Mouse (Mus musculus): Measurements from ENCODE around the gene Ddx23. TPM values are rescaled to one million over a fixed set of nuclear protein-coding genes. Genes with fewer than 3 reads are reported as not detected.
A peak's percentile ranks its signal among the peaks of the same experiment; 100 is the strongest.

The Ddx23 gene
- 10 to 100 TPM; 87.5 to 92.0 TPM for total RNA-seq (2021)

DNA sequence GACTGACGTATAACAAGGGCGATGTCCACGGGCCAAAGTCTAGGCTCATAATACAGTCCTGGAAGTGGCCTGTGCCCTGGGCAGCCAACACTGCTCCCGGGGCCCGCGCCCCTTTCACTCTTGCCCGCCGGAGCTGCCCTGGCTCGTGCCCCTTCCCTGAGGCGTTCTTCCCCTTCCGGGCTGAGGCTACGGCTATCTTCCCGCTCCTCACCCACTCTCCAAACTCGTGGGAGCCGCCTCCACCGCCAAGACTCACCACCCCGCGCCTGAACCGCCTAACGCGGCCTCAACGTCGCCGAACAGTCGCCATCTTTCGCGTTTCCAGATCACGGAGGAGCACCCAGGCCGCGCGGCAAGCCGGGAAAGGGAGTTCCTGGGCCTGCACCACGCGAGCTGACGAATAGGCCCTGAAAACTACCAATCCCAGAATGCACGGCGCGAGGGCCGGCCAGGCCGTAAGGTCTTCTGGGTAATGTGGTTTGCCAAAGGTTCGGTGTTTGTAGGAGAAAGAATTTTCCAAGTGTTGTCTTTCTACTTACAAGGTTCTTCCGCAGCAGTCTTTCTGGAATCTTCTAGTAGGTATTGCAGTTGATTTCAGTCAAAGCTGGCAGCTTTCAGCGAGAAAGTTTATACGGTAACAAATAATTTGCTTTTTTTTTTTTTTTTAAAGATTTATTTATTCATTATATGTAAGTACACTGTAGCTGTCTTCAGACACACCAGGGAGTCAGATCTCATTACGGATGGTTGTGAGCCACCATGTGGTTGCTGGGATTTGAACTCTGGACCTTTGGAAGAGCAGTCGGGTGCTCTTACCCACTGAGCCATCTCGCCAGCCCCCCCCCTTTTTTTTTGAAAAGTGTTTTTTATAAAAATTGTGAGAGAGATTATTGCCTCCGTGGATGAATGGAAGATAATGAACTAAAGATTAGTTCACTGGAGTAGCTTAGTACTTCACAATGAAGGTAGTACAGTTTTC lies at the start of gene Ddx23:
TSS of gene Ddx23 (minus strand) at position 328 of the 979 bp plus-strand sequence.
- peak; percentile 96 to 97 for DNase-seq

GRCm38 (mm10) chr15:98710442-98710841 lies 47.7 kb upstream of the Ddx23 start:
- DNase-seq: peak in 1 of 2 experiments; percentile 64

DNA sequence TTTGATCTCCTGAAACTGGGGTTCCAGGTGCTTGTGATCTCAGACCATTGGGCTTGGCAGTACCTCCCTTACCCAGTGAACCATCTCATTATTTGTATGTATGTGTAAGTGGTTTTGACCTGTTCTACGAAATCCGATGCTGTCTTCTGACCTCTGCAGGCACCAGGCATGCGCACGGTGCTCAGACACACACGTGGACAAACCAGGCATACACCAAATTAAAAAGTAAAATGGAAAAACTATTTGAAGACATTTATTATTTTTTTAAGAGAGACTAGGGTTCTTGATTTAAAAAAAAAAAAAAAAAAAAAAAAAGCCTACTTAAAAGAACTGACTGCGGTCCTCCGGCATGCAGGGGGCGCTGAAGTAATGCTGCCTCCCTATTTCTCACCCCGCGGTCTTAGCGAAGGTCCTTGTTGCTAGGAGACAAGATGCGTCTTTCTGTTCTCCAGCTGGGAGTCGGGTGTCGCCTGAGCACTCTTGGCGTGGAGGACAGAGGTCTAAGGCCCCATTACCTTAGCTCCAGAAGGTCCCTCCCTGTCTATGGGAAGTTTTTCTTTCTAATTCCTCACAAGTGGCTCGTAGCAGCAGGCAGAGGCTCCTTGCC lies 45.2 kb upstream of the Ddx23 start, which contains the start of gene Ccdc65:
TSS of gene Ccdc65 (plus strand) at position 442 of the 607 bp plus-strand sequence.
- DNase-seq: peak; percentile 76 to 84

GRCm38 (mm10) chr15:98704312-98704711 lies 41.6 kb upstream of the Ddx23 start:
- DNase-seq: no peak

DNA sequence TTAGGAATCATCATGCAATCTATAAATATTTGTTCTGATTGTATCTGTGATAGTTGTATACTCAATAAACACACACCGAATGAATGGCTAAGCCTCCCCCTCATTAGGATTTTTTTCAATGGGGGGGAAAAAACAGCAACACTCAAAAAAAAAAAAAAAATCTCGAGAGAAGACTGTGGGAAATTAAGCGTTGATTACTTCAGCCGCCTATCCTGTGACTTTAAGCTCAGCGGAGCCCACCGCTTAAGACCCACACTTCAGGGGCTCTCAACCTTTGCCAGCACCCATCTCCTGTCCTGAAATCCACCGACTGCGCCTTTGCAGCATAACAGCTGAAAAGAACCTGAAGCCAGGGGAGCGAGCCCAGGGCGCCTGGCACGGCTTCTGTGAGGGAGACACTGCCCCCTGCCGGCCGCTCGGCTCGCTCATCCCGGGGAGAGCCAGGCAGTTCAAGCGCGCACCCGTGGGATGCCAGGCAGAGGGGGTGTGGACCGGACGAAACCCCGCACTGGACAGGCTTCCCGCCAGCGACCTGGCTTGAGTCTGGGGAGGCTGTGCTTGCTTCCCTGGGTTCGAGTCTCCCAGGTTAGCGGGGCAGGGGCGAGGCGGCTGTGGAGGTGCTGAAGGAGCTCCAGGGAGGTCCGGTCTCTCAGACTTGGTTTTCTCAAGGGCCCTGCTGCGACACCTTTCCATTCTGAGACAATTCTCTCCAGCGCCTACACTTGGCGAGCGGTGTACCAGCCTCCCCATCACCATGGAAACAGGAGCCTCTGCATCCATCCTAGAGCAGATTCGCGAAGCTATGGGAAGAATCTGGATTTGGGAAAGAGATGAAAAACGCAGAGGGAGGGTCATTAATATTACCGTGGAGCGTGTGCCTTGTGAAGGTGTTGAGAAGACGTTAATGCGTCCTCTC lies 36.8 kb upstream of the Ddx23 start:
- DNase-seq: peak; percentile 86 to 88

DNA sequence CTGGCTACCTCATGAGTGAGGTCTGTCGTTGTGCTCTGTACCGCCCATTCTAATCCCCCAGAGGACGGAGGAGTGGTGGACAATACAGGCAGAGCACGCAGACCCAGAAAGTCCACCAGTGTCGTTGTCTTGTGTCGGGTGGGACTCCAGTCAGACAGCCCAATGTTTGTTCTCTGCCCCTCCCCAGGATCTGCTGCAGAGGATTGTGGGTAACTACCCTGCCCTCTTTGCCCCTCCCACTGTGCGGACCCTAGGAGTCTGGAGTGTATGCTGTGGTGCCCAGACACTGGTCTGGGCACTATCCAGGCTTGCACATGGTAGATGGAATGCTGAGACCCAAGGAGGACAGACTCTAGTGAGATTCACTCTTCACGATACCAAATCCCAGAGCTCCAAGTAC lies 33.5 kb upstream of the Ddx23 start:
- no peak for DNase-seq

GRCm38 (mm10) chr15:98695726-98696125 lies 33.0 kb upstream of the Ddx23 start:
- no peak for DNase-seq

DNA sequence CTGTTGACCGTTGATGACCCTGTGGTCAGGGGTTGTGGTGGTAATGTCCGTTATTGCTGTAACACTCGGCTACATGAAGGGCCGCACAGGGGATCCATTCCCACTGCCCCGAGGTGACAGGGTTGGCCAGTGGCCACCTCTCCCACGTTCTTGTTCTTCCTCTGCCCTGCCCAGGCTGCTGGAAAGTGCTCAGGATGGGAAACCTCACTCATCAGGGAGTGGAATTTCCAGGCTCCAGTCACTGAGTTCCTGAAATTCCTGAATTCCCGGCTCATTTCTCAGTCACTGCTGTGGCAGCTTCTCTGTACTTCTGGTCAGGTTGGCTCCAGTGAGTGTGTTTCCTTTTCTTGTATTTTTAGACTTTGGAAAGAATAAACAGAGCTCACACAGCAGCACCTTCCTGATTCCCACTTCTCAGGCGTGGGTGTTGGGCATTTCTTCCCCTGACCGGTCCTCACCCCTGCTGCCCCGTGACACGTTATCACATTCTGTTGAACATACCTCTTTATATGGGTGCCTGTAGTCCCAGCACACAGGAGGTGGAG lies 29.5 kb upstream of the Ddx23 start:
- no peak for DNase-seq

DNA sequence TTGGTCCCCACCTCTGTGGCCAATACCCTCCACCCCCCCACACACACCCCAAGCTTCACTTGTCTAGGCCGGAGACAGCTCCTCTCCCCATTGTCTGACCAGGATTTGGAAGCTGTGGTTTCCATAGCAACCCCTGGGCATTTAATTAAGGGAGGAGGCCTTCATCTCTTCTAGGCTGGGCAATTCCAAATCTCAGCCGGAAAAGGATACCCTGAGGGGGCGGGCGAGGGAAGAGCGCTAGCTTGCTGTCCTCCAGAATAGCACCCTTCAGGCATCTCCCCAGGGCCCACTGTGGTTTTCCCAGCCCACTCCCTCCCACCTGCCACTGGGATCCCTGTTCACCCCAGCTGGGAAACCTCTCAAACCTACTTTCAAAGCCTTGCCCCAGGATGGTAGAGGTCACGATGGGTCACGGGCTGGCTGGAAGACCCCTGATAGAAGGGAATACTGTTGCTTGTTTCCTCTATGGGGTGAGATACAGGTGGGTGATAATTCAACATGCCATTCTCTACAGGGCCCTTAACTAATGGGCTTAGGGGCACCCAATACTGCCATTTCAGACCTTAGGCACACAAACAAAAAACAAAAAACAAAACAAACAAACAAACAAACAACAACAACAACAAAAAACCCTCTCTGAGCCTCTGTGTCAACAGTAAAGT lies 28.9 kb upstream of the Ddx23 start:
- DNase-seq: no peak

DNA sequence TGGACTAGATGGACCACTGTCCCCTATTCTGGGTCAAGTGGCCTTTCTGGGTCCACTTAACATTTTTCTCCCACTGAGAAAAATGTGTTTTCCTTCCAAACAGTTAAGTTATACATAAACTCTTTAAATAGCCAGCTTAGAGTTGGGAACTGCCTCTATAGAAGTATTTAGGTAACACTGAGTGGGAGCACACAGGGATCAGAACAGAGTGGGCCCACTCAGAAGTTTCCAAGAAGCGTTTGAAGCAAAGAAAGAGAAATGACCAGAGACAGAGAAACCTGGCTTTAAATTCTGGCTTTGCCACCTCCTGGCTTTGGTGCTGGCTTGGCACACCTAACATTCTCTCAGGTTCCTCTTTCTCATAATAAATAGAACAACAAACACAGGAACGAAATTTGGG lies 27.0 kb upstream of the Ddx23 start:
- DNase-seq: no peak

DNA sequence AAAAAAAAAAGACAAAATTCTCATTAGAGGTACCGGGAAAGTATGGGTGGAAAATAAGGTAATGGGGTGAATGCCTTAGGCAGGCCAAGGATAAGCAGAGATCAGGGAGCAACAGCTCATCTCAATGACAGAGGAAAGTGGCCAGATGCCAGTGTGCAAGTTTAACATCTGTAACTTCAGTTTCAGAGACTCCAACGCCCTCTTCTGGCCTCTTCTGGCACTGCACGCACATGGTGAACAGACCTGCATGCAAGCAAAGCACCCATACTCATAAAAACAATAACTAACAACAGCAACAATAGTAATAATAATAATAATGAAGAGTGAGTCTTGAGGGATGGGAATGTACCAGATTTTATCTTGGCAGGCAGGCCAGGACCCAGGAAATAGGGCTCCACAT lies 23.2 kb upstream of the Ddx23 start:
- no peak for DNase-seq

- DNase-seq: no peak
These were observed 21.1 kb upstream of the Ddx23 start for GRCm38 (mm10) chr15:98683746-98684145.

- no peak for DNase-seq
These were observed 20.5 kb upstream of the Ddx23 start for GRCm38 (mm10) chr15:98683177-98683576.

GRCm38 (mm10) chr15:98681633-98682032 lies 18.9 kb upstream of the Ddx23 start:
- no peak for DNase-seq

DNA sequence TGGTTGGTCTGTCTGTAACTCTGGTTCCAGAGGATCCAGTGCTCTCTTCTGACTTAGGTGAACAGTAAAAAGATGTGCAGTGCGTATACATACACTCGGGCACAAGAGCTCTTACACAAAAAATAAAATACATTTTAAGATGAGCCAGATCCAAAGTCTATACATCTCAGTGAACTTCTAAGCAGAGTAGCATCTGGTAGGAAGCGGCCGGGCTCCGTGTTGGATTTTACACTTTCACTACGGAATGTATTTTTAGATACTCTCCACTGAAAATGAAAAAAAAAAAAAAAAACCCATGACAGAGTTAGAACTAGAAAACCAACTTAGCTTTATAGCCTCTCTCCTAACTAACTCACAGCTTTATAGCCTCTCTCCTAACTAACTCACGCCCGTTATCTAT lies 18.0 kb upstream of the Ddx23 start:
- no peak for DNase-seq

- no peak for DNase-seq
These were observed 15.3 kb upstream of the Ddx23 start for GRCm38 (mm10) chr15:98677977-98678376.

DNA sequence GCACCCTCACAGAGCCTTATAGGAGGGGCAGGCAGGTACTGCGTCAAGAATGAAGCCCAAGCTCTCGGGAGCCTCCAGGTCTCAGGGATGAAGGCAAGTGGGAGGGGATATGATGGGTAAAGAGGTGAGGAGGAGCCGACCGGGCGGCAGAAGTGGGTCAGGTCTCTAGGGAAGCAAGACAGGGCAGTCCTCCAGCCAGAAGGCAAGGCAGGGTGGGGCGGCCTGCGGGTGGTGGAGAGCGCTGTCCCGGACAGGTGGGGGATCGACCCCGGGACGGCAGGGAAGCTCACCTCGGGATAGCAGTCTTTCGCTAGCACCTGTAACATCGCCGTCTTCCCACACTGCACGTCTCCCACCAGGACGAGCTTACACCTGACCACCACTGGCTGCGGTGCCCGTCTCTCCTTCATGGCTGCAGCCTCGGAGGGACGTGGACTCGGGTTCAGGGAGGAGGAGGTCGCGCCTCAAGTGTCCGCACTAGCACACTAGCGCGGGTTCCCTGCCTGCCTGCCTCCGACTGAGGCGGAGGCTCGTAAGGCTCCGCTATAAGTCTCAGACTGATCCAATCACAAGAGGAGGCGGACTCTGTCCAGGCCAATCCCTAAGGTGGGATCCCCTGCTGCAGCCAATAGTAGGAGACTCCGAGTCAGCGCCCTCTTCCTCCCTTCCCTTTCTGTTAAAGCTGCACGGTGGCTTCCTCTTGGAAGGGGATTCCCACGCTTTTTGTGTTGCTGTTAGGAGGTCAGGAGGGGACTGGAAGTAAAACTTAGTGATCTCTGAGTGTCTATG lies 14.4 kb upstream of the Ddx23 start, which contains the start of gene Rnd1:
TSS of gene Rnd1 (minus strand) at position 522 of the 789 bp plus-strand sequence.
- DNase-seq: peak; percentile 84

GRCm38 (mm10) chr15:98676471-98676870 lies 13.8 kb upstream of the Ddx23 start:
- no peak for DNase-seq

DNA sequence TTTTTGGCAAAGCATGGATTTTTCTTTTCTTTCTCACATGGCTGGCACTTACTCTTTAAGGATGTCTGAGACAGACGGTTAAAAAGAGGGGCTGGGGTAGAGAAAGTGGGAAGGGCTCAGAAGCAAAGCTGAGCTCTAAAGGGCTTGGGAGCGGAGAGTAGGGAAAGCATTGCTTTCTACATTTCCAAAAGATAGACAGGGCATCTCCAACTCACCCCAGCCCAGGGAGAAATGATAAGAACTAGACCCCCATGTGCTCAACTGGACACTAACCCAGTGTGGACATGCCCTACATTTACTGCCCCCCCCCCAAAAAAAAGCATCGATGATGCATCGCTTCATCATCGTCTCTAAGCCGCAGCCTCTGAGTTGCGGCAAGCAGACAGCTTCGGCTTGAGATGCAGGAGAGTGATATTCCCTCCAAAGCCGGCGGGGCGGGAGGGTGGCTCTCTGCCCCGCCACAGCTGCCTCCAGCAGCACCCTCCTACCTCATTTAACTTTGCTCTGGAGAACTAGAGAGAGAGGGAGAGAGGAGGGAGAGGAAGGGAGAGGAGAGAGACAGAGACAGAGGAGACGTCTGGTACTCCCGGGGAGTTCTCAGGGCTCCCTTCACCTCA lies 13.0 kb upstream of the Ddx23 start:
- no peak for DNase-seq

GRCm38 (mm10) chr15:98674994-98675545 lies 12.4 kb upstream of the Ddx23 start:
- DNase-seq: no peak

Measured in layer of hippocampus, postnatal 36 days (tissue).